In the genomic region with DNA sequence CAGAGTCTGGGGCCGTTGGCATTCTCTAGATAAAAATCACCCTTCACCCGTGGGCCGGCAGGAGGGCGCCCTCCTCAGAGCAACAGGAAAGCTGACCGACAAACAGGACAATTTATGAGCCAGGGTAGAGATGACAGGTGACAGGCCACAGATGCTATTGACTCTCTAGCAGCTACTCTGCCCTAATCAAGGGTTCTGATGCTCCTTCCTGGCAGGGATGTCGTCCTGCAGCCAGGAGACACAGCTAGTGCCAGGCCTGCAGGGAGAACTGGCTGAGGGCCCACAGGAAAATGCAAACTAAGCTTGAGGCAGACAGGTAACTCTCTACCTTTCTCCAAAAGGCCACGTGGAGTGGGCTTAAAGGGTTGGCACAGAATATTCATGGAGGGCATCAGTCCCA, we compare ENCODE assay signal across 9 mouse cellular contexts. TPM values are rescaled to one million over a fixed set of nuclear protein-coding genes. Genes with fewer than 3 reads are reported as not detected.
DNase-seq lines count a peak whose midpoint lies in the region; ATAC-seq lines count a peak whose summit lies in the region.
"Had no signal": no experiment of that assay in that cellular context is flagged by ENCODE, and none has a peak within 500 bp of the region (broad histone marks: within the 10 kb centered on the region; RNA-seq: fewer than 3 reads in every experiment).

No protein-coding gene starts in this region.

- peaks cover 10% of the 10 kb centered on the region for H3K36me3 ChIP-seq in embryonic facial prominence, embryonic 10.5 days (replicated peaks)
- H3K36me3 ChIP-seq in limb, embryonic 10.5 days, result peaks cover 11% of the 10 kb centered on the region
- H3K36me3 ChIP-seq in stomach, embryonic 15.5 days, result peaks cover 5% of the 10 kb centered on the region; the same call in 1 of the 2 replicates

- peak overlapping the region; percentile 79 for H3K4me3 ChIP-seq in embryonic facial prominence, embryonic 10.5 days
- H3K4me3 ChIP-seq in limb, embryonic 10.5 days, result peak overlapping the region; percentile 80
- H3K4me3 ChIP-seq in stomach, embryonic 15.5 days (replicated peaks), result peak overlapping the region; percentile 59

- peak overlapping the region; percentile 92 for H3K4me2 ChIP-seq in stomach, embryonic 15.5 days

- H3K4me1 ChIP-seq in embryonic facial prominence, embryonic 10.5 days, result peaks cover 55% of the 10 kb centered on the region
- H3K4me1 ChIP-seq in limb, embryonic 10.5 days, result peaks cover 50% of the 10 kb centered on the region
- peaks cover 30% of the 10 kb centered on the region for H3K4me1 ChIP-seq in stomach, embryonic 15.5 days

- peak; percentile 21; the same call in 1 of the 2 replicates for ATAC-seq in cerebellum, adult (ENCODE audit: insufficient number of reproducible peaks, low FRiP score, low TSS enrichment)
- no peak for ATAC-seq in stomach, embryonic 15.5 days (ENCODE audit: insufficient read depth, low FRiP score, low read depth)

- 34% methylated on average over 7 of the region's 7 CpGs for WGBS in embryonic facial prominence, embryonic 10.5 days
- whole genome bisulfite sequencing in limb, embryonic 10.5 days, result 20% methylated on average over 7 of the region's 7 CpGs
- 19% methylated on average over 7 of the region's 7 CpGs for WGBS in stomach, embryonic 15.5 days

- no peak for DNase-seq in cerebellum, postnatal 4 days (ENCODE audit: low spot score in 2 of 2)
- peak; percentile 50 for DNase-seq in A20 (ENCODE audit: low read depth, low spot score)
- DNase-seq in embryonic facial prominence, embryonic 10.5 days (ENCODE audit: low spot score), result no peak
- DNase-seq in limb, embryonic 10.5 days (ENCODE audit: low spot score), result peak; percentile 38
- DNase-seq in urinary bladder, postnatal 4 days (ENCODE audit: low spot score in 2 of 2), result no peak
- DNase-seq in left cerebral cortex, adult 8-10 months (ENCODE audit: low spot score in 2 of 2), result no peak

- peaks cover 36% of the 10 kb centered on the region for H3K27me3 ChIP-seq in embryonic facial prominence, embryonic 10.5 days (replicated peaks; ENCODE audit: low read depth, poor library complexity, severe bottlenecking)
- H3K27me3 ChIP-seq in limb, embryonic 10.5 days (ENCODE audit: low read depth, poor library complexity, severe bottlenecking), result peaks cover 30% of the 10 kb centered on the region
- H3K27me3 ChIP-seq in stomach, embryonic 15.5 days (replicated peaks), result no peaks in the 10 kb centered on the region

- H3K9me3 ChIP-seq in embryonic facial prominence, embryonic 10.5 days, result no peaks in the 10 kb centered on the region
- H3K9me3 ChIP-seq in limb, embryonic 10.5 days (replicated peaks), result no peaks in the 10 kb centered on the region
- no peaks in the 10 kb centered on the region for H3K9me3 ChIP-seq in stomach, embryonic 15.5 days

- H3K27ac ChIP-seq in embryonic facial prominence, embryonic 10.5 days (replicated peaks), result peak overlapping the region; percentile 87
- peak overlapping the region; percentile 89 for H3K27ac ChIP-seq in limb, embryonic 10.5 days
- H3K27ac ChIP-seq in stomach, embryonic 15.5 days, result no peak overlapping the region

- H3K9ac ChIP-seq in stomach, embryonic 15.5 days, result peak overlapping the region; percentile 49; the same call in 1 of the 2 replicates

RNA-seq across cellular contexts. Expression of gene Impdh1, which starts 5.0 kb away (rescaled TPM):
- polyA plus RNA-seq in embryonic facial prominence, embryonic 10.5 days (2016; fragmentation: Nextera tagmentation; extraction: Ambion mirVana), result 44.7 and 50.2 TPM in 2 replicates
- polyA plus RNA-seq in limb, embryonic 10.5 days (2016; fragmentation: Nextera tagmentation; extraction: Ambion mirVana), result 56.7 and 66.9 TPM in 2 replicates
- 45.8 and 46.0 TPM in 2 replicates for polyA plus RNA-seq in stomach, embryonic 15.5 days (2015; fragmentation: Nextera tagmentation; extraction: Ambion mirVana)
- total RNA-seq in left cerebral cortex, adult 8-10 months (2022), result 10 to 100 TPM; 52.5 to 72.2 (median 59.0) TPM

RNA-seq across cellular contexts. Expression of gene Prrt4, which starts 31.8 kb away (rescaled TPM):
- 1.9 and 2.0 TPM in 2 replicates for polyA plus RNA-seq in embryonic facial prominence, embryonic 10.5 days (2016; fragmentation: Nextera tagmentation; extraction: Ambion mirVana)
- 2.0 and 3.7 TPM in 2 replicates for polyA plus RNA-seq in limb, embryonic 10.5 days (2016; fragmentation: Nextera tagmentation; extraction: Ambion mirVana)
- polyA plus RNA-seq in stomach, embryonic 15.5 days (2015; fragmentation: Nextera tagmentation; extraction: Ambion mirVana), result 0.58 and 0.68 TPM in 2 replicates
- 1 to 10 TPM; 3.8 to 4.7 (median 4.4) TPM for total RNA-seq in left cerebral cortex, adult 8-10 months (2022)
- total RNA-seq: liver, adult 2 months had no signal

RNA-seq across cellular contexts. Expression of gene Rbm28, which starts 46.3 kb away (rescaled TPM):
- polyA plus RNA-seq in embryonic facial prominence, embryonic 10.5 days (2016; fragmentation: Nextera tagmentation; extraction: Ambion mirVana), result 53.9 and 60.6 TPM in 2 replicates
- 51.1 and 52.9 TPM in 2 replicates for polyA plus RNA-seq in limb, embryonic 10.5 days (2016; fragmentation: Nextera tagmentation; extraction: Ambion mirVana)
- polyA plus RNA-seq in stomach, embryonic 15.5 days (2015; fragmentation: Nextera tagmentation; extraction: Ambion mirVana), result 27.6 and 28.1 TPM in 2 replicates
- 10 to 100 TPM; 29.5 to 37.0 (median 34.2) TPM for total RNA-seq in left cerebral cortex, adult 8-10 months (2022)

Comparison
In these comparisons a context has a peak if more than half of its experiments do, and no peak if none do; other contexts are left out.
1. DNase-seq: peak in A20 (single experiment) and limb, embryonic 10.5 days (single experiment); none in cerebellum, postnatal 4 days (0 of 2), embryonic facial prominence, embryonic 10.5 days (single experiment), urinary bladder, postnatal 4 days (0 of 2) and left cerebral cortex, adult 8-10 months (0 of 2).
2. Peak in every context shown above with its lines, with median percentiles within 50 percentile points of each other: H3K4me3 ChIP-seq.